Mouse (Mus musculus) bone marrow, adult 2 months (tissue): ENCODE results near the gene Tsc22d3.

Experiments
- CTCF ChIP-seq: fragments of 200-500 bp; IDR thresholded peaks from 2 replicates; pipeline ENCODE4 v1.5.1; 2011; ENCODE audit warnings: low read length, control low read depth; ENCODE audit not compliant: control insufficient read depth, insufficient read depth
- POLR2A ChIP-seq: fragments of 200-500 bp; IDR thresholded peaks from 2 replicates; pipeline ENCODE4 v1.6.1; 2011; ENCODE audit warnings: low read depth, mild to moderate bottlenecking, control low read depth, low read length, borderline replicate concordance; ENCODE audit not compliant: control insufficient read depth

GRCm38 (mm10) chrX:140520146-140521102 lies 80.0 kb downstream of the Tsc22d3 start:
- TF ChIP-seq POLR2A, result peak; percentile 32; the same call in 1 of the 2 replicates
- no peak for TF ChIP-seq CTCF
